Mouse (Mus musculus) liver, embryonic 11.5 days (tissue): ENCODE results near the gene Mov10. TPM values are rescaled to one million over a fixed set of nuclear protein-coding genes. Genes with fewer than 3 reads are reported as not detected.

Source experiments
- ATAC-seq: fragments of 200-750 bp; cut with Nextera tagmentation; replicated peaks from 2 replicates; pipeline ENCODE4 v1.8.0; 2017; ENCODE audit warnings: moderate number of reproducible peaks, mild to moderate bottlenecking, moderate TSS enrichment, moderate library complexity; ENCODE audit not compliant: low FRiP score
- DNase-seq: peaks from one replicate; pipeline ENCODE4 v3.0.0-alpha.2; 2017; ENCODE audit warnings: low spot score
- H3K27ac ChIP-seq: fragments of 300-500 bp; sonication (generic); 2 replicates; pipeline ENCODE4 v1.5.1; 2014; ENCODE audit warnings: mild to moderate bottlenecking, low read depth, low read length, control low read depth
- H3K27me3 ChIP-seq: fragments of 300-500 bp; sonication (generic); replicated peaks from 2 replicates; pipeline ENCODE4 v1.6.1; 2014; ENCODE audit warnings: low read length, mixed read lengths; ENCODE audit not compliant: control insufficient read depth, insufficient read depth
- H3K36me3 ChIP-seq: fragments of 300-500 bp; sonication (generic); 2 replicates; pipeline ENCODE4 v1.6.1; 2014; ENCODE audit warnings: mild to moderate bottlenecking, low read length, moderate library complexity, mixed read lengths; ENCODE audit not compliant: control insufficient read depth, insufficient read depth
- H3K4me1 ChIP-seq: fragments of 300-500 bp; sonication (generic); replicated peaks from 2 replicates; pipeline ENCODE4 v1.6.1; 2014; ENCODE audit warnings: low read length, mixed read lengths; ENCODE audit not compliant: control insufficient read depth, insufficient read depth
- H3K4me2 ChIP-seq: fragments of 300-500 bp; sonication (generic); 2 replicates; pipeline ENCODE4 v1.6.1; 2014; ENCODE audit warnings: mild to moderate bottlenecking, control low read depth, moderate library complexity
- H3K4me3 ChIP-seq: fragments of 300-500 bp; sonication (generic); 2 replicates; pipeline ENCODE4 v1.5.1; 2014; ENCODE audit warnings: low read depth, low read length, control low read depth
- H3K9ac ChIP-seq: fragments of 300-500 bp; sonication (generic); 2 replicates; pipeline ENCODE4 v1.6.1; 2014; ENCODE audit warnings: low read depth, low read length, control low read depth
- H3K9me3 ChIP-seq: fragments of 300-500 bp; sonication (generic); 2 replicates; pipeline ENCODE4 v1.6.1; 2016; ENCODE audit warnings: low read length, inconsistent platforms, mixed read lengths; ENCODE audit not compliant: control insufficient read depth
- WGBS: fragments of 180-500 bp; shearing (Covaris S2); extraction: QIAGEN DNeasy Blood & Tissue Kit; methylation state at CpG from one replicate; pipeline ENCODE4 v1.1.7; 2014; 5-methylcytosine and 5-hydroxymethylcytosine counted together
- polyA plus RNA-seq: library from polyadenylated mRNA; unstranded; fragments of >200 nt; fragmentation: Nextera tagmentation; extraction: Ambion mirVana; gene quantifications from 2 replicates; pipeline ENCODE4 v1.2.1, GENCODE M21; 2014

Mov10 gene
- polyA plus RNA-seq, 1 experiment from 2014 or later: 36.0 TPM

DNA sequence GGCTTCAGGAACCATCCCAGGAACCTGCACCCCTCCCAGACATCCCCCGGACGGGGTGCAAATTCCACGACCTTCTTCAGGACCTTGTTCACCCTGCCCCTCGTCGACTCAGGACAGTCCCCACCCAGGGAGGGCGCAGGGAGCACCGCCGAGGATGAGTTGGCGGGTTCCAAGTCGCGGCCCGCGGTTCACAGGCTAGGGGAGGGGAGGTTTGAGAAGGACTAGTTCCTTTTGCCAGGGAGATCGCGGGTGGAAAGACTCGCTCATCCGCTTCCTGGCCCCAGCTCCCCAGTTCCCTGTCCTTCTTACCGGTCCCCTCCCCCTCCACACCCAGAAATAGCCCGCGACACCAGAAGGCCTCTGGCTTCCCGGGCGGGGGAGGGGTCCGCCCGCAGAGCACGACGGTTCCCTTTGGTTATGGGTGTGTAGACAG lies 36.9 kb downstream of the Mov10 start, which contains the start of gene Fam19a3:
Fam19a3 (minus strand) TSS at position 370 of the 433 bp plus-strand sequence.
- H3K27me3 ChIP-seq: peaks cover 75% of the 10 kb centered on the region
- H3K9ac ChIP-seq: peak within 1 kb of the TSS; percentile 44
- peak within 1 kb of the TSS; percentile 63 for H3K4me3 ChIP-seq
- H3K36me3 ChIP-seq: no peaks in the 10 kb centered on the region
- ATAC-seq (no peak), DNase-seq (peak; percentile 46)
- WGBS: 0% methylated on average over 26 of the region's 26 CpGs
- peak within 1 kb of the TSS; percentile 99 for H3K4me2 ChIP-seq
- H3K27ac ChIP-seq: no peak within 1 kb of the TSS
- H3K9me3 ChIP-seq: no peaks in the 10 kb centered on the region
- H3K4me1 ChIP-seq: peaks cover 10% of the 10 kb centered on the region

GRCm38 (mm10) chr3:104780561-104781420 lies 37.6 kb downstream of the Mov10 start, which contains the start of gene Ppm1j:
Gene Ppm1j, plus strand, starts transcription at chr3:104781056.
- Histone ChIP-seq H3K9me3 (no peaks in the 10 kb centered on the region), H3K9ac (peak within 1 kb of the TSS; percentile 44), H3K27me3 (peaks cover 82% of the 10 kb centered on the region), H3K4me3 (peak within 1 kb of the TSS; percentile 63), H3K4me1 (peaks cover 10% of the 10 kb centered on the region), H3K4me2 (peak within 1 kb of the TSS; percentile 99), H3K27ac (no peak within 1 kb of the TSS), H3K36me3 (no peaks in the 10 kb centered on the region)
- under 1% methylated on average over 56 of the region's 56 CpGs for WGBS
- ATAC-seq (peak; percentile 76), DNase-seq (peak; percentile 67)

GRCm38 (mm10) chr3:104779949-104780348 lies 38.4 kb downstream of the Mov10 start:
- peak; percentile 65 for DNase-seq
- Histone ChIP-seq H3K4me2 (no peak overlapping the region), H3K9ac (no peak overlapping the region), H3K4me3 (no peak overlapping the region), H3K27ac (no peak overlapping the region), H3K27me3 (peaks cover 85% of the 10 kb centered on the region), H3K9me3 (no peaks in the 10 kb centered on the region), H3K36me3 (no peaks in the 10 kb centered on the region), H3K4me1 (peaks cover 10% of the 10 kb centered on the region)
- 4% methylated on average over 7 of the region's 7 CpGs for WGBS
- no peak for ATAC-seq

- no peak overlapping the region for H3K9ac ChIP-seq
- H3K27ac ChIP-seq: no peak overlapping the region
Measured at GRCm38 (mm10) chr3:104777342-104777741, 41.0 kb downstream of the Mov10 start.

DNA sequence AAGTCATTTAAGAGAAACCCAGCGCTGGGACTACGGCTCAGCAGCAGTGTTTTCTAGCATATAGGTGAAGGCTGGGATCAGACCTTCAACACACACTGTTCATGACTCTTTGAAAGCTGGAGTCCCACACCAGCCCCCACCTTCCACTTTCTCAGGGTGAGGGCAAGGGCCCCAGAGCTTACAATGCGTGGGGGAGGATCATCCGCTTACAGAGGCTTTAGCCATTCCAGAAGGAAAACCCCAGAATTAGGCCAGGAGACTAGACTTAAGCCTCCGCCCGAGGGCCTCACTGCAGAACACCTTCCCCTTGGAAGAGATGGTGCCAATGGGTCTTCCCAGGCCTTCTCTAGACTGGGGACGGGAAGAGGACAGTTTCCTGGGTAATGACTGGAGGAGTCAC lies 45.1 kb downstream of the Mov10 start:
- H3K9ac ChIP-seq: no peak overlapping the region
- no peak overlapping the region for H3K4me2 ChIP-seq
- H3K36me3 ChIP-seq: no peaks in the 10 kb centered on the region
- DNase-seq (no peak), ATAC-seq (no peak)
- no peak overlapping the region for H3K4me3 ChIP-seq
- no peak overlapping the region for H3K27ac ChIP-seq
- 73% methylated on average over 7 of the region's 7 CpGs for WGBS
- no peaks in the 10 kb centered on the region for H3K9me3 ChIP-seq
- 0 out of 2 replicates have a peak, but pooled peaks cover 2% of the 10 kb centered on the region for H3K4me1 ChIP-seq
- H3K27me3 ChIP-seq: peaks cover 37% of the 10 kb centered on the region

More at GRCm38 (mm10) chr3:104777342-104777741, 41.0 kb downstream of the Mov10 start:
- DNase-seq (no peak), ATAC-seq (no peak)
- H3K27me3 ChIP-seq: peaks cover 72% of the 10 kb centered on the region
- peak overlapping the region; percentile 25 for H3K4me3 ChIP-seq
- H3K36me3 ChIP-seq: no peaks in the 10 kb centered on the region
- no peaks in the 10 kb centered on the region for H3K9me3 ChIP-seq
- 4% methylated on average over 20 of the region's 20 CpGs for WGBS
- peak overlapping the region; percentile 38 for H3K4me2 ChIP-seq
- H3K4me1 ChIP-seq: peaks cover 10% of the 10 kb centered on the region

GRCm38 (mm10) chr3:104771460-104771859 lies 46.9 kb downstream of the Mov10 start:
- no peak overlapping the region for H3K9ac ChIP-seq
- H3K27ac ChIP-seq: no peak overlapping the region
- H3K27me3 ChIP-seq: peaks cover 19% of the 10 kb centered on the region
- no peak overlapping the region for H3K4me3 ChIP-seq
- 0 out of 2 replicates have a peak, but pooled peaks cover 2% of the 10 kb centered on the region for H3K4me1 ChIP-seq
- DNase-seq: no peak
- WGBS: 44% methylated on average over 6 of the region's 6 CpGs
- no peaks in the 10 kb centered on the region for H3K9me3 ChIP-seq
- no peak for ATAC-seq
- no peaks in the 10 kb centered on the region for H3K36me3 ChIP-seq
- H3K4me2 ChIP-seq: no peak overlapping the region

- no peaks in the 10 kb centered on the region for H3K36me3 ChIP-seq
- DNase-seq (no peak), ATAC-seq (no peak)
- H3K27ac ChIP-seq: no peak overlapping the region
- 0 out of 2 replicates have a peak, but pooled peaks cover 2% of the 10 kb centered on the region for H3K4me1 ChIP-seq
- peaks cover 13% of the 10 kb centered on the region for H3K27me3 ChIP-seq
- H3K4me2 ChIP-seq: no peak overlapping the region
- no peaks in the 10 kb centered on the region for H3K9me3 ChIP-seq
- WGBS: 84% methylated on average over 3 of the region's 3 CpGs
- H3K9ac ChIP-seq: no peak overlapping the region
- H3K4me3 ChIP-seq: no peak overlapping the region
Measured at GRCm38 (mm10) chr3:104770918-104771317, 47.4 kb downstream of the Mov10 start.

GRCm38 (mm10) chr3:104770035-104770434 lies 48.3 kb downstream of the Mov10 start:
- ATAC-seq (no peak), DNase-seq (no peak)
- Histone ChIP-seq H3K27ac (no peak overlapping the region), H3K36me3 (no peaks in the 10 kb centered on the region), H3K9me3 (no peaks in the 10 kb centered on the region), H3K4me1 (0 out of 2 replicates have a peak, but pooled peaks cover 2% of the 10 kb centered on the region), H3K9ac (no peak overlapping the region), H3K27me3 (peaks cover 9% of the 10 kb centered on the region), H3K4me2 (no peak overlapping the region), H3K4me3 (no peak overlapping the region)
- 52% methylated on average over 10 of the region's 10 CpGs for WGBS
